8 mouse cellular contexts compared by ENCODE assay signal in the genomic region with DNA sequence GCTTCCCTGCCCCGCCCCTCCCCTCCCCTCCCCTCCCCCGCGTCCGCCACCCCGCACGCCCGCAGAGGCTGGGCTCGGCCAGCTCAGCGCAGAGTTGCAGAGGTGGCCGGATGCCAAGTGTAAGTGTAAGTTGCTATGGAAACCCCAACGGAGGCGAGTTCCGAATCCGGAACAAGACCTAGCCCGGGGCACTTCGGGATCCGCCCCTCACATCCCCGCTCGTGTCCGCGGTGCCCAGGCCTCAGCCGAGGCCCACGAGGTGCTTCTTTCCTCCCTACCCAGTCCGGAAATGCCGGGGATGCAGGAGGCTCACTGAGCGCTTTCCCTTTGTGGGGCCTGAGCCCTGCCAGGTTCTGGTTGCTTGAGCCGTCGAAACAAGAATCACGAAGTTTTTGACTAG. TPM values are rescaled to one million over a fixed set of nuclear protein-coding genes. Genes with fewer than 3 reads are reported as not detected.
DNase-seq lines count a peak whose midpoint lies in the region; ATAC-seq and TF ChIP-seq lines count a peak whose summit lies in the region.

No protein-coding gene starts in this region.

- 0 out of 2 replicates have a peak overlapping the region, but pooled peaks have one; percentile 6 for H3K9ac ChIP-seq in midbrain, embryonic 14.5 days (replicated peaks; ENCODE audit: low read length)

- TF ChIP-seq POLR2A in testis, adult 2 months (IDR thresholded peaks at IDR 0.05; ENCODE audit: control insufficient read depth, low read depth, low read length): peak; percentile 30; the same call in 1 of the 2 replicates

- peaks cover 25% of the 10 kb centered on the region for H3K4me1 ChIP-seq in midbrain, embryonic 14.5 days (ENCODE audit: control insufficient read depth, insufficient read depth, low read length)
- peaks cover 10% of the 10 kb centered on the region for H3K4me1 ChIP-seq in testis, adult 2 months (ENCODE audit: control insufficient read depth, insufficient read depth, low read length)

- H3K36me3 ChIP-seq in midbrain, embryonic 14.5 days (ENCODE audit: control insufficient read depth, insufficient read depth, low read length): peaks cover 25% of the 10 kb centered on the region
- H3K36me3 ChIP-seq in testis, adult 2 months (ENCODE audit: control insufficient read depth, insufficient read depth, low read length): no peaks in the 10 kb centered on the region; the same call in 1 of the 2 replicates

- H3K9me3 ChIP-seq in midbrain, embryonic 14.5 days (ENCODE audit: control insufficient read depth, low read length): no peaks in the 10 kb centered on the region

- H3K27ac ChIP-seq in midbrain, embryonic 14.5 days (replicated peaks; ENCODE audit: low read depth, low read length): no peak overlapping the region
- peak overlapping the region; percentile 39 for H3K27ac ChIP-seq in testis, adult 2 months (ENCODE audit: control insufficient read depth, insufficient read depth, low read depth, low read length)

- peak overlapping the region; percentile 24 for H3K4me3 ChIP-seq in midbrain, embryonic 14.5 days (replicated peaks; ENCODE audit: low read depth, low read length)
- peak overlapping the region; percentile 77 for H3K4me3 ChIP-seq in testis, adult 2 months (ENCODE audit: control insufficient read depth, low read depth, low read length)

- ATAC-seq in midbrain, embryonic 14.5 days (ENCODE audit: low FRiP score, low TSS enrichment): no peak

- H3K4me2 ChIP-seq in midbrain, embryonic 14.5 days (ENCODE audit: low read length): peak overlapping the region; percentile 53

- DNase-seq in right cerebral cortex, adult 18-20 months: peak; percentile 72
- DNase-seq in right cerebral cortex, postnatal 25 days: no peak
- peak; percentile 42 to 43 for DNase-seq in cerebellum, postnatal 36 days
- peak; percentile 35 for DNase-seq in gastrocnemius, postnatal 14 days
- peak; percentile 82 for DNase-seq in induced T-regulatory cell, adult 2 months (ENCODE audit: low read depth)
- peak; percentile 39 for DNase-seq in liver
- peak; percentile 67 for DNase-seq in midbrain, embryonic 14.5 days

- TF ChIP-seq CTCF in testis, adult 2 months (IDR thresholded peaks at IDR 0.05; ENCODE audit: control insufficient read depth, insufficient read depth, insufficient replicate concordance, low read depth, low read length): no peak

- peaks cover 57% of the 10 kb centered on the region for H3K27me3 ChIP-seq in midbrain, embryonic 14.5 days (ENCODE audit: control insufficient read depth, insufficient read depth, low read length)
- H3K27me3 ChIP-seq in testis, adult 2 months (ENCODE audit: control insufficient read depth, insufficient read depth, low read length): no peaks in the 10 kb centered on the region

- 1% methylated on average over 27 of the region's 29 CpGs for WGBS in midbrain, embryonic 14.5 days

- intact Hi-C loops in gastrocnemius, postnatal 14 days (cut with DNase I; ENCODE audit: low total_unique reads): no loop called here

RNA-seq across cellular contexts. Expression of a gene that starts 4.1 kb away (rescaled TPM):
- 10 to 100 TPM; 25.9 to 28.9 TPM for total RNA-seq in gastrocnemius, postnatal 14 days (2021)
- 34.1 and 43.6 TPM in 2 replicates for polyA plus RNA-seq in midbrain, embryonic 14.5 days (2014; fragmentation: Nextera tagmentation; extraction: Ambion mirVana)
- polyA plus RNA-seq in testis, adult 2 months (2012; rRNA removed): 113 and 166 TPM in 2 replicates

RNA-seq across cellular contexts. Expression of a gene that starts 8.8 kb away (rescaled TPM):
- total RNA-seq in gastrocnemius, postnatal 14 days (2021): 100 to 1,000 TPM in 1 of 2 experiments, 10 to 100 TPM in 1; 96.1 to 104 TPM
- 202 and 219 TPM in 2 replicates for polyA plus RNA-seq in midbrain, embryonic 14.5 days (2014; fragmentation: Nextera tagmentation; extraction: Ambion mirVana)
- polyA plus RNA-seq in testis, adult 2 months (2012; rRNA removed): 45.1 and 58.2 TPM in 2 replicates

RNA-seq across cellular contexts. Expression of a gene that starts 12.9 kb away (rescaled TPM):
- under 1 TPM in 1 of 2 experiments, not detected in 1; 0.62 TPM for total RNA-seq in gastrocnemius, postnatal 14 days (2021)
- polyA plus RNA-seq in midbrain, embryonic 14.5 days (2014; fragmentation: Nextera tagmentation; extraction: Ambion mirVana): 0.20 and 0.25 TPM in 2 replicates
- 97.3 and 108 TPM in 2 replicates for polyA plus RNA-seq in testis, adult 2 months (2012; rRNA removed)

Comparison
In these comparisons a context has a peak if more than half of its experiments do, and no peak if none do; other contexts are left out.
1. RNA of a gene that starts 12.9 kb away (polyA plus RNA-seq): 97.3 to 108 TPM in testis, adult 2 months; 0.20 to 0.25 TPM in midbrain, embryonic 14.5 days; every median in the first group is over 10 times any median in the second.